Comparison of ENCODE assay signal across 17 mouse cellular contexts in the genomic region with DNA sequence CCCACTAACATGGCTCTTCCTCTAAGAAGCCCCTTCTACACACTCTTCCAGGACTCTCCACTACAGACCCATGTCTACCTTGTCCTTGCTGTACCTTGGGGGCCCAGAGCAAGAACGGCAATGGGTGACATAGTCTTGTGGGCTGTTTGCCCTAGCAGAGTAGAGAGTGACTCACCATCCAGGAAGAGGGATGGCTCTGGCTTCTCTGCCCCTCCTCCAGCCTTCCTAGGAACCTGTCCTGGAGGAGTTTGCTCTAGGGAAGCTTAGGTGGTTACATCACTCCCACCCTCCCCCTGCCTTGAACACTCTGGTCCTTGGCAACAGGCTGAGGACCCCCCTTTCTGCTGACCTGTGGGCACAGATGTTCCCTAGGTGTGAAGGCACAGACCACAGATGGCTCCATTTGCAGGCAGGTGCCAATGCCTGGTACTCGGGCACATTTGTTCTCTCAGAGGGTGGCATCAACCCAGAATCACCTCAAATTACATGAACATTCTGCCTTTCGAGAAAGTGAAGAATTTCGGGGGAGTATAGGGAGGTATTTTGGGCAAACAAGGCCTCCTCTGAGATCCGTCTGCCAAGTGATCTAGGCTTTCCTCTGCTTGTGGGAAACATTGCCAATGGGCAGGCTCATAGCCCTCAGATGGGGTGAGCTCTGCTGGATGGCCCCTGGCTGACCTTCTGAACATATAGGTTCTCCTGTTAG. TPM values are rescaled to one million over a fixed set of nuclear protein-coding genes. Genes with fewer than 3 reads are reported as not detected.
DNase-seq lines count a peak whose midpoint lies in the region; ATAC-seq lines count a peak whose summit lies in the region.
"Had no signal": no experiment of that assay in that cellular context is flagged by ENCODE, and none has a peak within 500 bp of the region (broad histone marks: within the 10 kb centered on the region; RNA-seq: fewer than 3 reads in every experiment).

No protein-coding gene starts in this region.

- no peaks in the 10 kb centered on the region for H3K4me1 ChIP-seq in forebrain, embryonic 15.5 days
- H3K4me1 ChIP-seq in forebrain, embryonic 11.5 days (replicated peaks; ENCODE audit: control insufficient read depth, insufficient read depth, low read length) = 0 out of 2 replicates have a peak, but pooled peaks cover 2% of the 10 kb centered on the region
- no peaks in the 10 kb centered on the region for H3K4me1 ChIP-seq in kidney, embryonic 16.5 days (ENCODE audit: insufficient read depth, low read length)
- H3K4me1 ChIP-seq in intestine, embryonic 15.5 days (replicated peaks) = no peaks in the 10 kb centered on the region

- no peak overlapping the region for H3K4me3 ChIP-seq in forebrain, embryonic 15.5 days
- H3K4me3 ChIP-seq in forebrain, embryonic 11.5 days (ENCODE audit: low read depth, low read length) = no peak overlapping the region
- no peak overlapping the region for H3K4me3 ChIP-seq in kidney, embryonic 16.5 days (ENCODE audit: low read length)
- no peak overlapping the region for H3K4me3 ChIP-seq in intestine, embryonic 15.5 days (replicated peaks)

- H3K9ac ChIP-seq in forebrain, embryonic 15.5 days (replicated peaks) = no peak overlapping the region
- H3K9ac ChIP-seq in forebrain, embryonic 11.5 days (ENCODE audit: low read length) = no peak overlapping the region
- no peak overlapping the region for H3K9ac ChIP-seq in kidney, embryonic 16.5 days (replicated peaks; ENCODE audit: low read length)
- no peak overlapping the region for H3K9ac ChIP-seq in intestine, embryonic 15.5 days
- H3K9ac ChIP-seq: forebrain, postnatal 0 days had no signal

- no peak for DNase-seq in forebrain, embryonic 11.5 days (ENCODE audit: low spot score)
- no peak for DNase-seq in kidney, adult 9 months
- DNase-seq in 3134 (ENCODE audit: extremely low read depth, insufficient read length, low spot score) = peak; percentile 45
- DNase-seq in adrenal gland, postnatal 36 days = no peak
- no peak for DNase-seq in ovary, adult 18-20 months (ENCODE audit: low spot score)
- DNase-seq: adrenal gland, adult 2 months; cerebellum, adult 8-10 months; forebrain, postnatal 0 days; gastrocnemius, postnatal 14 days; kidney, adult 2 months; kidney, postnatal 4 days; lung, postnatal 14 days; thymus, postnatal 36 days had no signal

- WGBS in forebrain, embryonic 15.5 days = 93% methylated on average over 5 of the region's 5 CpGs
- 91% methylated on average over 5 of the region's 5 CpGs for WGBS in forebrain, embryonic 11.5 days
- 50% methylated on average over 5 of the region's 5 CpGs for WGBS in kidney, embryonic 16.5 days
- WGBS in intestine, embryonic 15.5 days = 63% methylated on average over 5 of the region's 5 CpGs

- no peak overlapping the region for H3K27ac ChIP-seq in forebrain, embryonic 15.5 days (replicated peaks)
- no peak overlapping the region for H3K27ac ChIP-seq in forebrain, embryonic 11.5 days (ENCODE audit: low read depth, low read length)
- H3K27ac ChIP-seq in kidney, embryonic 16.5 days (ENCODE audit: low read length) = no peak overlapping the region
- H3K27ac ChIP-seq in intestine, embryonic 15.5 days = no peak overlapping the region

- peaks cover 14% of the 10 kb centered on the region; the same call in 1 of the 2 replicates for H3K36me3 ChIP-seq in forebrain, embryonic 15.5 days
- peaks cover 3% of the 10 kb centered on the region; the same call in 1 of the 2 replicates for H3K36me3 ChIP-seq in forebrain, embryonic 11.5 days (ENCODE audit: control insufficient read depth, insufficient read depth, low read length)
- H3K36me3 ChIP-seq in kidney, embryonic 16.5 days (ENCODE audit: insufficient read depth, low read length) = 0 out of 2 replicates have a peak, but pooled peaks cover 10% of the 10 kb centered on the region
- peaks cover 10% of the 10 kb centered on the region for H3K36me3 ChIP-seq in intestine, embryonic 15.5 days

- H3K4me2 ChIP-seq in forebrain, embryonic 15.5 days (replicated peaks) = no peak overlapping the region
- H3K4me2 ChIP-seq in forebrain, embryonic 11.5 days (ENCODE audit: low read depth, low read length, severe bottlenecking) = no peak overlapping the region
- H3K4me2 ChIP-seq in kidney, embryonic 16.5 days (replicated peaks; ENCODE audit: low read depth, low read length) = no peak overlapping the region
- H3K4me2 ChIP-seq in intestine, embryonic 15.5 days (replicated peaks) = no peak overlapping the region
- H3K4me2 ChIP-seq: midbrain, embryonic 11.5 days had no signal

- no peaks in the 10 kb centered on the region for H3K9me3 ChIP-seq in forebrain, embryonic 15.5 days
- H3K9me3 ChIP-seq in forebrain, embryonic 11.5 days (ENCODE audit: control insufficient read depth, low read length) = no peaks in the 10 kb centered on the region
- H3K9me3 ChIP-seq in kidney, embryonic 16.5 days (ENCODE audit: low read length) = no peaks in the 10 kb centered on the region
- no peaks in the 10 kb centered on the region for H3K9me3 ChIP-seq in intestine, embryonic 15.5 days

- no peaks in the 10 kb centered on the region for H3K27me3 ChIP-seq in forebrain, embryonic 15.5 days
- no peaks in the 10 kb centered on the region for H3K27me3 ChIP-seq in forebrain, embryonic 11.5 days (ENCODE audit: control insufficient read depth, insufficient read depth, low read length)
- H3K27me3 ChIP-seq in kidney, embryonic 16.5 days (ENCODE audit: insufficient read depth, low read length) = no peaks in the 10 kb centered on the region
- no peaks in the 10 kb centered on the region for H3K27me3 ChIP-seq in intestine, embryonic 15.5 days (replicated peaks)

- ATAC-seq in forebrain, embryonic 15.5 days (replicated peaks) = 0 out of 2 replicates have a peak, but pooled peaks have one; percentile 4
- no peak for ATAC-seq in forebrain, embryonic 11.5 days (replicated peaks; ENCODE audit: low FRiP score)
- ATAC-seq in kidney, embryonic 16.5 days (ENCODE audit: low FRiP score, low TSS enrichment) = 0 out of 2 replicates have a peak, but pooled peaks have one; percentile 33
- peak; percentile 76 for ATAC-seq in intestine, embryonic 15.5 days
- ATAC-seq: forebrain, postnatal 0 days had no signal

RNA-seq across cellular contexts. Expression of a gene that starts 20.9 kb away (rescaled TPM):
- polyA plus RNA-seq in forebrain, embryonic 15.5 days (2015; fragmentation: Nextera tagmentation; extraction: Ambion mirVana) = 1,144 and 1,250 TPM in 2 replicates
- polyA plus RNA-seq in forebrain, embryonic 11.5 days (2014; fragmentation: Nextera tagmentation; extraction: Ambion mirVana) = 1,123 and 1,194 TPM in 2 replicates
- polyA plus RNA-seq in kidney, embryonic 16.5 days (2015; fragmentation: Nextera tagmentation; extraction: Ambion mirVana) = 743 and 1,325 TPM in 2 replicates
- polyA plus RNA-seq in intestine, embryonic 15.5 days (2015; fragmentation: Nextera tagmentation; extraction: Ambion mirVana) = 1,496 and 1,641 TPM in 2 replicates
- total RNA-seq in adrenal gland, postnatal 36 days (2021) = 1,000 to 10,000 TPM; 2,444 to 2,615 TPM
